Mouse (Mus musculus): ENCODE results near the gene Map4k2. TPM values are rescaled to one million over a fixed set of nuclear protein-coding genes. Genes with fewer than 3 reads are reported as not detected.

The Map4k2 gene
- polyA plus RNA-seq, 1 experiment from 2014 or later, result 8.5 TPM

GRCm38 (mm10) chr19:6403869-6404268, 62.9 kb downstream of the Map4k2 start:
- peaks cover 19% of the 10 kb centered on the region for H3K4me1 ChIP-seq (replicated peaks; ENCODE audit: control insufficient read depth, insufficient read depth, low read length)
- WGBS, result 83% methylated on average over 10 of the region's 10 CpGs
- H3K36me3 ChIP-seq (ENCODE audit: control insufficient read depth, insufficient read depth, low read length), result no peaks in the 10 kb centered on the region
- DNase-seq (ENCODE audit: low spot score) (no peak), ATAC-seq (ENCODE audit: low FRiP score) (no peak)
- no peak overlapping the region for H3K9ac ChIP-seq (ENCODE audit: low read depth, low read length)
- peaks cover 25% of the 10 kb centered on the region for H3K27me3 ChIP-seq (ENCODE audit: control insufficient read depth, insufficient read depth, low read length)
- H3K4me2 ChIP-seq (replicated peaks; ENCODE audit: low read depth, low read length), result no peak overlapping the region
- no peaks in the 10 kb centered on the region for H3K9me3 ChIP-seq (ENCODE audit: control insufficient read depth, low read length)
- no peak overlapping the region for H3K4me3 ChIP-seq (ENCODE audit: low read depth, low read length)
- H3K27ac ChIP-seq (ENCODE audit: low read depth, low read length), result no peak overlapping the region

Other genes with a start within 250 kb of the Map4k2 start
- gene AC131692.1, start 246.7 kb upstream of the Map4k2 start, polyA plus RNA-seq (2014; fragmentation: Nextera tagmentation; extraction: Ambion mirVana), result 0.49 and 0.62 TPM in 2 replicates
- gene Naaladl1, start 235.4 kb upstream of the Map4k2 start, polyA plus RNA-seq (2014; fragmentation: Nextera tagmentation; extraction: Ambion mirVana), result 0.38 and 0.59 TPM in 2 replicates
- gene Sac3d1, start 222.5 kb upstream of the Map4k2 start, polyA plus RNA-seq (2014; fragmentation: Nextera tagmentation; extraction: Ambion mirVana), result 62.6 and 62.9 TPM in 2 replicates
- gene Snx15, start 212.8 kb upstream of the Map4k2 start, polyA plus RNA-seq (2014; fragmentation: Nextera tagmentation; extraction: Ambion mirVana), result 26.9 and 32.4 TPM in 2 replicates
- gene Batf2, start 200.2 kb upstream of the Map4k2 start, polyA plus RNA-seq (2014; fragmentation: Nextera tagmentation; extraction: Ambion mirVana), result 0.32 TPM in 1 of 2 replicates, not detected in the other
- 80.0 and 82.4 TPM in 2 replicates for gene Arl2, start 199.6 kb upstream of the Map4k2 start, polyA plus RNA-seq (2014; fragmentation: Nextera tagmentation; extraction: Ambion mirVana)
- not detected in 2 replicates for gene Majin, start 156.7 kb upstream of the Map4k2 start, polyA plus RNA-seq (2014; fragmentation: Nextera tagmentation; extraction: Ambion mirVana)
- 0.71 and 0.98 TPM in 2 replicates for gene Gpha2, start 114.8 kb upstream of the Map4k2 start, polyA plus RNA-seq (2014; fragmentation: Nextera tagmentation; extraction: Ambion mirVana)
- 42.1 and 46.8 TPM in 2 replicates for gene Ppp2r5b, start 105.3 kb upstream of the Map4k2 start, polyA plus RNA-seq (2014; fragmentation: Nextera tagmentation; extraction: Ambion mirVana)
- 7.0 and 8.1 TPM in 2 replicates for gene Atg2a, start 99.5 kb upstream of the Map4k2 start, polyA plus RNA-seq (2014; fragmentation: Nextera tagmentation; extraction: Ambion mirVana)
- gene Ehd1, start 64.4 kb upstream of the Map4k2 start, polyA plus RNA-seq (2014; fragmentation: Nextera tagmentation; extraction: Ambion mirVana), result 62.6 and 67.4 TPM in 2 replicates
- gene Cdc42bpg, start 34.7 kb upstream of the Map4k2 start, polyA plus RNA-seq (2014; fragmentation: Nextera tagmentation; extraction: Ambion mirVana), result 0.50 and 0.82 TPM in 2 replicates
- gene Men1, start 6.2 kb upstream of the Map4k2 start, polyA plus RNA-seq (2014; fragmentation: Nextera tagmentation; extraction: Ambion mirVana), result 43.0 and 51.3 TPM in 2 replicates
- 156 and 178 TPM in 2 replicates for gene Sf1, start 22.6 kb downstream of the Map4k2 start, polyA plus RNA-seq (2014; fragmentation: Nextera tagmentation; extraction: Ambion mirVana)
- 1.6 and 2.1 TPM in 2 replicates for gene Pygm, start 43.3 kb downstream of the Map4k2 start, polyA plus RNA-seq (2014; fragmentation: Nextera tagmentation; extraction: Ambion mirVana)
- gene Rasgrp2, start 58.2 kb downstream of the Map4k2 start, polyA plus RNA-seq (2014; fragmentation: Nextera tagmentation; extraction: Ambion mirVana), result 16.0 and 18.0 TPM in 2 replicates
- gene Nrxn2, start 77.6 kb downstream of the Map4k2 start, polyA plus RNA-seq (2014; fragmentation: Nextera tagmentation; extraction: Ambion mirVana), result 13.6 and 14.3 TPM in 2 replicates
- gene Slc22a12, start 201.9 kb downstream of the Map4k2 start, polyA plus RNA-seq (2014; fragmentation: Nextera tagmentation; extraction: Ambion mirVana), result not detected in 2 replicates